30 mouse cellular contexts compared by ENCODE assay signal in genomic region chr4:47845239-47845638, GRCm38 (mm10).
DNase-seq lines count a peak whose midpoint lies in the region; ATAC-seq lines count a peak whose summit lies in the region.
"Had no signal": no experiment of that assay in that cellular context is flagged by ENCODE, and none has a peak within 500 bp of the region (broad histone marks: within the 10 kb centered on the region; RNA-seq: fewer than 3 reads in every experiment).

No protein-coding gene starts in this region.

- H3K9me3 ChIP-seq in intestine, embryonic 14.5 days (ENCODE audit: control insufficient read depth, low read length) = no peaks in the 10 kb centered on the region
- H3K9me3 ChIP-seq in intestine, embryonic 15.5 days = no peaks in the 10 kb centered on the region
- H3K9me3 ChIP-seq in embryonic facial prominence, embryonic 10.5 days = 0 out of 2 replicates have a peak, but pooled peaks cover 1% of the 10 kb centered on the region
- H3K9me3 ChIP-seq: G1E; liver, embryonic 12.5 days; stomach, embryonic 15.5 days had no signal

- ATAC-seq in intestine, embryonic 14.5 days (replicated peaks; ENCODE audit: low FRiP score, low TSS enrichment, low read depth) = no peak
- no peak for ATAC-seq in intestine, embryonic 15.5 days
- ATAC-seq: forebrain, embryonic 16.5 days; inflammation-experienced regulatory T-cells, adult 6 months; liver, embryonic 12.5 days had no signal

- peak; percentile 24 for DNase-seq in intestine, embryonic 14.5 days (ENCODE audit: low spot score)
- peak; percentile 8 for DNase-seq in retina, postnatal 1 day
- DNase-seq in retina, embryonic 14.5 days (ENCODE audit: low spot score) = no peak
- peak; percentile 70 for DNase-seq in embryonic facial prominence, embryonic 10.5 days (ENCODE audit: low spot score)
- DNase-seq in mesoderm, embryonic 11.5 days (ENCODE audit: low read depth, low spot score) = peak; percentile 53
- no peak for DNase-seq in spleen, adult 18-20 months
- no peak for DNase-seq in urinary bladder, adult 2 months (ENCODE audit: low spot score)
- DNase-seq: adrenal gland, adult 2 months; B cell, adult 2 months; cerebellum, adult 11 months; cerebellum, adult 9-11 months; kidney, postnatal 14 days; layer of hippocampus, postnatal 36 days; lung, adult 18-20 months; lung, postnatal 14 days; midbrain, embryonic 14.5 days; right cerebral cortex, adult 18-20 months; right cerebral cortex, postnatal 4 days; thymus, adult 18-20 months had no signal

- no peak overlapping the region for H3K4me3 ChIP-seq in intestine, embryonic 14.5 days (ENCODE audit: low read depth, low read length)
- no peak overlapping the region for H3K4me3 ChIP-seq in intestine, embryonic 15.5 days (replicated peaks)
- H3K4me3 ChIP-seq in embryonic facial prominence, embryonic 10.5 days = no peak overlapping the region
- H3K4me3 ChIP-seq: heart, embryonic 10.5 days; layer of hippocampus, adult 2 months; limb, embryonic 13.5 days; liver, embryonic 12.5 days; neural tube, embryonic 12.5 days; stomach, embryonic 15.5 days had no signal

- WGBS in intestine, embryonic 14.5 days = 48% methylated on average over 4 of the region's 4 CpGs
- WGBS in intestine, embryonic 15.5 days = 63% methylated on average over 4 of the region's 4 CpGs
- 38% methylated on average over 4 of the region's 4 CpGs for WGBS in embryonic facial prominence, embryonic 10.5 days

- no peaks in the 10 kb centered on the region for H3K27me3 ChIP-seq in intestine, embryonic 14.5 days (replicated peaks; ENCODE audit: control insufficient read depth, insufficient read depth, low read length)
- H3K27me3 ChIP-seq in intestine, embryonic 15.5 days (replicated peaks) = no peaks in the 10 kb centered on the region
- no peaks in the 10 kb centered on the region for H3K27me3 ChIP-seq in embryonic facial prominence, embryonic 10.5 days (replicated peaks; ENCODE audit: low read depth, poor library complexity, severe bottlenecking)
- H3K27me3 ChIP-seq: CH12.LX; limb, embryonic 13.5 days; liver, embryonic 12.5 days; neural tube, embryonic 12.5 days; stomach, embryonic 15.5 days had no signal

- no peak overlapping the region for H3K4me2 ChIP-seq in intestine, embryonic 14.5 days (ENCODE audit: low read length)
- H3K4me2 ChIP-seq in intestine, embryonic 15.5 days (replicated peaks) = no peak overlapping the region
- H3K4me2 ChIP-seq: limb, embryonic 13.5 days; liver, embryonic 12.5 days; neural tube, embryonic 12.5 days; stomach, embryonic 15.5 days had no signal

- H3K27ac ChIP-seq in intestine, embryonic 14.5 days (ENCODE audit: low read depth) = no peak overlapping the region
- no peak overlapping the region for H3K27ac ChIP-seq in intestine, embryonic 15.5 days
- H3K27ac ChIP-seq in embryonic facial prominence, embryonic 10.5 days (replicated peaks) = no peak overlapping the region
- H3K27ac ChIP-seq: heart, embryonic 10.5 days; layer of hippocampus, adult 2 months; limb, embryonic 13.5 days; liver, embryonic 12.5 days; neural tube, embryonic 12.5 days; stomach, embryonic 15.5 days had no signal

- H3K9ac ChIP-seq in intestine, embryonic 14.5 days (ENCODE audit: low read length) = no peak overlapping the region
- H3K9ac ChIP-seq in intestine, embryonic 15.5 days = no peak overlapping the region
- H3K9ac ChIP-seq: limb, embryonic 13.5 days; liver, embryonic 12.5 days; neural tube, embryonic 12.5 days; stomach, embryonic 15.5 days had no signal

- H3K4me1 ChIP-seq in intestine, embryonic 14.5 days (replicated peaks; ENCODE audit: control insufficient read depth, insufficient read depth, low read length) = no peaks in the 10 kb centered on the region
- no peaks in the 10 kb centered on the region for H3K4me1 ChIP-seq in intestine, embryonic 15.5 days (replicated peaks)
- H3K4me1 ChIP-seq in embryonic facial prominence, embryonic 10.5 days = peaks cover 14% of the 10 kb centered on the region
- H3K4me1 ChIP-seq: liver, embryonic 12.5 days; stomach, embryonic 15.5 days had no signal

- no peaks in the 10 kb centered on the region for H3K36me3 ChIP-seq in intestine, embryonic 14.5 days (ENCODE audit: control insufficient read depth, insufficient read depth, low read length)
- H3K36me3 ChIP-seq in intestine, embryonic 15.5 days = no peaks in the 10 kb centered on the region
- no peaks in the 10 kb centered on the region for H3K36me3 ChIP-seq in embryonic facial prominence, embryonic 10.5 days (replicated peaks)
- H3K36me3 ChIP-seq: G1E; heart, embryonic 10.5 days; limb, embryonic 13.5 days; liver, embryonic 12.5 days; neural tube, embryonic 12.5 days; stomach, embryonic 15.5 days had no signal

Comparison
In these comparisons a context has a peak if more than half of its experiments do, and no peak if none do; other contexts are left out.
1. DNase-seq: peak in intestine, embryonic 14.5 days (single experiment), retina, postnatal 1 day (single experiment), embryonic facial prominence, embryonic 10.5 days (single experiment) and mesoderm, embryonic 11.5 days (single experiment); none in retina, embryonic 14.5 days (single experiment), spleen, adult 18-20 months (0 of 2) and urinary bladder, adult 2 months (single experiment).